Mouse (Mus musculus) gastrocnemius, postnatal 36 days (tissue): Measurements from ENCODE around the gene Abca5. TPM values are rescaled to one million over a fixed set of nuclear protein-coding genes. Genes with fewer than 3 reads are reported as not detected.

Experiments
- DNase-seq, 2 experiments: peaks; one replicate each; pipeline ENCODE4 v3.0.0; 2022
- intact Hi-C: fragments of 180-260 bp; cut with DNase I; formaldehyde crosslinking; loops from one replicate; pipeline ENCODE4 v1.15.1; 2025
- total RNA-seq, 2 experiments: library from RNA; stranded (reverse); gene quantifications; 2 replicates each; pipeline ENCODE4 v1.2.3; 2021

The Abca5 gene
- total RNA-seq, 2 experiments from 2014 or later = 7.2 to 7.3 TPM

DNA sequence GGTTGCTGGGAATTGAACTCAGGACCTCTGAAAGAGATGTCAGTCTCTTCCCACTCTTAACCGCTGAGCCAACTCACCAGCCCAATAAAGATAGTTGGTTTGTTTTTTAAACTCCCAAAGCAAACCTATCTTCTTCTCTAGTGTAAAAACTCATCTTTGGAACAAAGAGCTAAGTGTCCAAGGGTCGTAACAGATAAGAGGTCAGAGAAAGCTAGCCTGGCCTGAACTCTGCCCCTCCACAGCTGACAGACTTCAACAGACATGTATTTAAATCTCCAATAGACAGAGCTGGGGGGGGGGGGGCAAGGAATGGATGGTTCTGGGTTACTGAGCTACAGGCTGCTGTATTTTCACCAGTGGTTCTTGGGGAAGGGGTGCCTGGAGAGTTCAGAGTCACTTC, 100.0 kb downstream of the Abca5 start:
- no peak for DNase-seq
- intact Hi-C loops = no loop called here

DNA sequence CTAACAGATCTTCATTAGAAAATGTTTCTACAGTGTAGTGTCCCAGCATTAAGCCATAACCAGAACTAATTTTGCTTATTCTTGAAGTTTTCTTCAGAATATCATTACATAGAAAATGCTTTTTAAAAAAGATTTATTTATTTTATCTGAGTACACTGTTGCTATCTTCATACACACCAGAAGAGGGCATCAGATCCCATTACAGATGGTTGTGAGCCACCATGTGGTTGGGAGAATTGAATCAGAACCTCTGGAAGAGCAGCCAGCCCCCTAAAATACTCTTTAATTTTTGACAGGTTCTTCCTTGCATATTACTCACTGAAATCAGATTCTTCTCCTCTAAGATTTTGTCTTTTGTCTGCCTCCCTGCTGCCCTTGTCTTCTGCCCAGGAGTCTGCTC, 104.5 kb downstream of the Abca5 start:
- DNase-seq = no peak
- intact Hi-C loops = no loop called here

Other genes starting within 250 kb of the Abca5 start
- gene Abca8a, start 241.7 kb downstream of the Abca5 start, total RNA-seq = 10 to 100 TPM; 24.7 to 30.4 TPM
- gene Abca9, start 169.5 kb downstream of the Abca5 start, total RNA-seq = 10 to 100 TPM in 1 of 2 experiments, 1 to 10 TPM in 1; 8.8 to 10.2 TPM
- gene Abca6, start 85.9 kb downstream of the Abca5 start, total RNA-seq = 1 to 10 TPM; 2.4 to 2.7 TPM
- 10 to 100 TPM; 43.6 to 50.1 TPM for gene Map2k6, start 61.4 kb upstream of the Abca5 start, total RNA-seq